Mouse (Mus musculus) urinary bladder, postnatal 36 days (tissue): Measurements from ENCODE around the gene Mtfr1l.
A peak's percentile ranks its signal among the peaks of the same experiment; 100 is the strongest.

Source experiments
- DNase-seq, 2 experiments: peaks; one replicate each; pipeline ENCODE4 v3.0.0; 2022; ENCODE audit warnings: low spot score in 2 of 2, mixed read lengths in 1 of 2

Mtfr1l gene

GRCm38 (mm10) chr4:134534932-134535786, at the start of gene Mtfr1l:
Gene Mtfr1l, minus strand, starts transcription at chr4:134535387.
- peak; percentile 96 to 98 for DNase-seq

DNA sequence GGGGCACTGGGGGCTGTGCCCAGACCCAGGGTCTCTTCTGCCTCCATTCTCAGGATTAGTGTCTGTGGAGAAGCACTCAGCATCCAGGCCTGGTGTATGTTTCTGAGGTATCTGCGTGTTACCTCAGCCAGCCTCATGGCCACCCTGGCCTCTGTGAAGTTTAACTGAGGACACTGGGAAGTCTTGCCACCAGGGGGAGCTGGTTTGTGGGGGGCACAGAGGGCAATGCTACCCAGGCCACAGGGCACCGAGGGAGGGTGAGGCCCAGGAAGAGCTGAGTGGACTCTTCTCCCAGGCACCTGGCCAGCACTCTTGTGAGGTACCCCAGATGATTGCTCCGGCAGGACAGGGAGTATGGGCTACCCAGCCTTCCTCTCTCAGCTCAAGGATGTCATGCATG, 48.3 kb upstream of the Mtfr1l start:
- DNase-seq, result no peak

DNA sequence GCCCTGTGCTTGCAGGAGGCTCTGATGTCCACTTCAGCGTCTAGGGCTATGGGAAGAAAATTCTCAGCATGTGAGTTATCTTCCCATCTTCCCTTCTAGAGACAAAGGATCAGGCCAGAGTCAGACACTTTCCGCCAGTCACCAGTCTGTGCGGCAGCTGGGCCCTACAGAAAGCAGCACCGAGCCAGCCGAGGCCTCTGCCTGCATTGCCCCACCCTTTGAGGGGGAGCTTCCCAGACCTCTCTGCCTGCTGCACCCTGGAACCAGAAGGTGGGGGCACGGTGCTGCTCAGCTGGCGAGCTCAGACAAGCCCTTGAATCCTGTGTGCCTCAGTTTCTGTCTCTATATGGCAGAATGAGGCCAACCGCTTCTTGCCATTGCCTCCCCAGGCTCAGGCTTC, 46.2 kb upstream of the Mtfr1l start:
- no peak for DNase-seq

- DNase-seq, result no peak
Observed at GRCm38 (mm10) chr4:134580351-134581148, 45.4 kb upstream of the Mtfr1l start.

DNA sequence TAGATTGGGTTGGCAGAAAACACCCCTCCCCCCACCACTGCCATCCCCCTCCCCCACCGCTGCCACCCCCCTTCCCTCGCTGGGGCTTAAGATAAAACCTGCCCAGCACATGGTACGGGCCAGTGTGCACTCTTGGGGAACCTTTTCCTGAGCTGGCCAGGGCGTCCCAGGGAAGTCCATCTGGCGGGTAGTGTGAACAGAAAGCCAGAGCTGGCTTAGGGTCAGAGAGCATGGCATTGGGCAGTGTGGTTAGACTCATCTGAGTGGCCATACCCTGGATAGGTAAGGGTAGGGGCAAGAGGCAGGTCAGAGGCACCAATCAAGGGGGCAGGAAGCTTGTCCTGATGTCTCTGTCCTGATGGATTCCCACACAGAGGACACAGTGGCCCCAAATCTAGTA, 44.4 kb upstream of the Mtfr1l start:
- DNase-seq, result no peak

- no peak for DNase-seq
Observed at GRCm38 (mm10) chr4:134579212-134579611, 44.0 kb upstream of the Mtfr1l start.

GRCm38 (mm10) chr4:134578407-134578806, 43.2 kb upstream of the Mtfr1l start:
- no peak for DNase-seq

- no peak for DNase-seq
Observed at GRCm38 (mm10) chr4:134577281-134577680, 42.1 kb upstream of the Mtfr1l start.

- no peak for DNase-seq
Observed at GRCm38 (mm10) chr4:134575486-134575885, 40.3 kb upstream of the Mtfr1l start.

DNA sequence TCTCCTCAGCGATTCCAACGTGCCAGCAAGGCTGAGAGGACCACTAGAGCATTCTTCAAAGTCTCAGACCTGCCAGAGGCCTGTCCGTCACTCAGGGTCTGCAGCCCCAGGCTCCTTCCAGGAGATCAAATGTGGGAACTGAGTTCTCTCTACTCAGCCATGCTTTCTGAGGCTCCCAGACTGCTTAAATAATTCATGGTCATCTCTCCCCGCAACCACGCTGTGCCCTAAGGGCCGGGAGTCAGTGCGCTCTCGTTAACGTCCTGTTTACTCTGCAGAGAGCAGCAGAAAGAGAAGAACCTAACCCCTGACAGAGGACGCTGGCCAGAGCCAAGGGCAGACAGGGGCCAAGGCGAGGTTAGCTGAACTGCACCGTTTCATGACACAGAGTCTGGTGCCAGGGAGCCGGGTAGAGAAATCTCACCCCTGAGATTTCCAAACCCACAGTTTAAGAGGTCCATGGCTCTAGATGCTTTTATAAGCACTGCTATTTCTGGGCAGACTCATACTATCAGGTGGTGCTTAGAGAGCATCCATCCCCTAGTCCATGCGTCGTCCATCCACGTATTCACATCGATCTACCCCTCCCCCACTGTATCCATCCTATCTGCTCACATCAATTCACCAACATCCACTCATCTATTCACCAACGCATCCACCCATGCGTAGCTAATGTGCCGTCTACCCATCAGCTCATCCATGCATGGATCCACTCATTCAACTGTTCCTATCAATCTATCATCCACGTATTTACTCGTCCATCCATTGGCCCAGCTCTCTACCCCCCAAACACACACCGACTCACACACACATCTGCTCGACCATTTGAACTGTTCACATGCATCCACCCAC, 37.5 kb upstream of the Mtfr1l start:
- DNase-seq, result no peak

DNA sequence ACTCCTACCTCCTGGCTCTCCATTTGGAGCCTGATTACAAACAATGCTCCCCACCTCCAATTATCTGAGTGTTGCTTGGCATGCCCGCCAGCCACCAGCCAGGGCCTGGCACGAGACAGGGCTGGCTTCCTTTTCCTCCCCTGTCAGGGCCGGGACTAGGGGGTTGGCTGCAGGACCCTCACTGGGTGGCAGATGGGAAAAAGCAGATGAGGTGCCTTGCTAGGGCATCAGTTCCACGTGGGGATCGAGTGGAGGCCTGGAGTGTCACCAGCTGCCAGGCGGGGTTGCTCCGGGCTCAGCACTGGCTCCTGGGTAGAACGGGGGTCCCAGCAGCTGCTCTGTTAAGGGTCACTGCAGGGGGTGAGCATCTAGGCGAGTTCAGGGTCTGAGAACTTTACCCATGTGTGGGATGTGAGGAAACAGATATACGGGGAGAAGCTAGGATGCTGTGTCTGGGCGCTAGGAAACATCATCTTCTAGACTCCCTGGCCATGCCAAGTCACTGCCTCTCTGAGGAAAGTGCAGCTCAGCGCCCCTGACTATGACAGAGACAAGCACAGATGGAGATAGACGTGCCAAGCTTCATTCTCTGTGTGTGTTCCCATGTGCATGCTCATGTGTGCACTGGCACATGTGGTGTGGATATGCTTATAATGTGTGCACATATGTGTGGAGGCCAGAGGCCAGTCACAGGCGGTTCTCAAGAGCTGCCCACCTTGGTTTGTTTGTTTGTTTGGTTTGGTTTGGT, 35.7 kb upstream of the Mtfr1l start:
- DNase-seq, result no peak

GRCm38 (mm10) chr4:134569831-134570230, 34.6 kb upstream of the Mtfr1l start:
- no peak for DNase-seq

GRCm38 (mm10) chr4:134569205-134569604, 34.0 kb upstream of the Mtfr1l start:
- no peak for DNase-seq

DNA sequence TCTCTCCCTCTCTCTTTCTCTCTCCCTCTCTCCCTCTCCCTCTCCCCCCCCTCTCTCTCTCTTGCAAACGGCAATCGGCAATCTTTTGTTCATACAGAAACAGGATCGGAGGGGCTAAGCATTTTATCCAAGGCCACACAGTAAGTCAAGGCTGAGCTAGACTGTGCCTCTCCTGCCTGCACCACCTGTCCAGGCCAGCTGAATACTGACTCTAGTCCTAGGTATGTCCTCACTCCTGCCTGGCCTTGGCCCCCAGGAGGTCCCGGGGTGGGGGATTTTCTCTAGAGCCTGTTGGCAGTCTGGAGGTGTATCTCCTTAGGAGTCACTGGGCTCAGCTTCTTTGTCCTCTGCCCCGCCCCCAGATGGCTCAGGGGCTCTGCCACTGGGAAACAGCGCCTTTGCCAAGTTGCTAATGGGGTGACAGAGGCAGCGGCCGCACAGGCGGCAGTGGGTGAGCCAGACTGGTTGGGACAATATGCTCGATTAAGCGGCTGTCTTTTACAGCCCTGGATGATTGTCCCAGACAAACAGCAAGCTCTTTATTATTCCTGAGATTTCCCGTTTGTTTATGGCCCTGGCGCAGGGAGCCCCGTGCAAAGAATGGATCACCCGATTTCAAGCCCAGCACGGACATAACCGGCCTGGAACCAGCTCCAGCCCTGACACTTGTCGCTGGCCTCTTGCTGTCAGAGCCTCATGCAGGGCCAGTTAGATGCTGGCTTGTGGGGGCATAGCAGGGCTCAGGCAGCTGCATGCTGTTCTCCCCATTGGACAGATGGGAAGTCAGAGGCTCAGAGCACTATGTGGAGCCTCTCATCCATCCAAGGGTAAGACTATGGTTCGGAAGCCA, 32.4 kb upstream of the Mtfr1l start:
- DNase-seq, result no peak

DNA sequence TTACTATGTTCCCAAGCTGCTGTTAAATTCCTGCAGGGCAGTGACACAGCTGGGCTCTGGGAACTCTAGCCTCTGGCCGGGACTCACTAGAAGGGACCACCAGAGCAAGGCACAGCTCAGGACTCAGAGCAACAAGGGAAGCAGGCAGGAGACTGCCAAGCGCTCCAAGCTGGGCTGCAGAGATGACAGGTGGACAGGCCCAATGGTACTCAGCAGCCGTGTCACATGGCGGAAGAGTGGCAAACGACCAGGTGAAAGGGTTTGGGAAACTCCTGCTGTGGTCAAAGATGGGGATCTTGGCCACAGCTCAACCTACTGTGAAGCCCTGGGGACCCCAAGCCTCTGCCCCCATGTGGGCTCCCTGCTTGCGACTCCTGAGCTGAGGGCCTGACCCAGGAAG, 28.9 kb upstream of the Mtfr1l start:
- DNase-seq, result no peak

GRCm38 (mm10) chr4:134563624-134564023, 28.4 kb upstream of the Mtfr1l start:
- no peak for DNase-seq

- DNase-seq, result no peak
Observed at GRCm38 (mm10) chr4:134562014-134562413, 26.8 kb upstream of the Mtfr1l start.

DNA sequence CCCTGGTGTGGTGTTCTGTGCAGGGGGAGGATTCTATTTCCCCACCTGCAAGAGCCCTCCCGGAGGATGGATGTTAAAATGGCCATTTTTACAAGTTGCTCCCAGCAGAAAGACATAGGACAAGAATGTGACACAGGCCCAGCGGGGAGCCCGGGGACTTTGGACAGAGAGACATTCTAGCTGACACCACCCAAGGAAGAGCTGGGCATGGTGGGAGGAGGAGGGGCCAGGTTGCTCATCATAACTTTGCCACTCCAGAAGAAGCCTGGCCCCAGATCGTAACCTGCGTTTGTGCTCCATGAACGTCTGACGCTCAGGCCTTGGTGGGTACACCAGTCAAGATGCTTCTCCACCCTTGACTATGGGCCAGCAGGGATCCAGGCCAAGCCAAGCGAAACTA, 25.5 kb upstream of the Mtfr1l start:
- no peak for DNase-seq

DNA sequence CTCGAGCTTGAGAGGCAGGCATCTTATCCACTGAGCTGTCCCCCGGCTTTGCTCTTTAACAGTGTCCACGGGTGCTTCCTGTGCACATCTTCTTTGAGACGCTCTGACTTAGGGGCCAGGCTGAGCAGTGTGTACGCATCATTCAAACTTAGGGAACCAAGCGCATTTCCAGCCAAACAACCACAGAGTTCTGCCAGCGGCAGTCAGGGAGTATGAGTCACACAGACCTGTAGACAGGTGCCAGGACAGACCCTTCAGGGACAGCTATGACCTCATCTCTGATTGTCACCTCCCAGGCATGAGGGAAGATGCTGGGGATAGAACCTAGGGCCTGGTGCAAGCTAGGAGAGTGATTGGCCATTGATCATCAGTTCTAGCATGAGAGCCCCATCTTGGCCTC, 24.0 kb upstream of the Mtfr1l start:
- DNase-seq, result no peak

GRCm38 (mm10) chr4:134558570-134559113, 23.5 kb upstream of the Mtfr1l start:
- DNase-seq, result no peak
